27 mouse cellular contexts compared by ENCODE assay signal in the genomic region with DNA sequence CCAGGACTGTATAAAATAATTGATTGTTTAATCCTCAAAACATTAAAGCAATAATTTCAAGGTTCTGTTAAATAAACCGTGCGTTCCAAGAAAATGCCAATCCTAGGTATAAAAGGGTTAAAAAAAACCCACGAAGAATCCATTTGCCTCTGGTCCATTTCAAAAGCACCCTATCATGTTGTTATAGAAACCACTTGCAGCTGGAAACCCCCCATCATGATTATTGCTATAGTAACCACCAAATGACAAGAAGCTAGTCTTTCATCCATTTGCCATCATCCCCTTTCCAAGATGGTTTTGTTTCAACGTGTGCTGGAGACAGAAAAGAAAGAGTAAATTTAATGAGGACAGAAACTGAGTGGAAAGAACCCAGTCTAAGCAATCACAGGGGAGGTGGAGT. TPM values are rescaled to one million over a fixed set of nuclear protein-coding genes. Genes with fewer than 3 reads are reported as not detected.
"Had no signal": no experiment of that assay in that cellular context is flagged by ENCODE, and none has a peak within 500 bp of the region (broad histone marks: within the 10 kb centered on the region; RNA-seq: fewer than 3 reads in every experiment).

No protein-coding gene starts in this region.

- H3K4me3 ChIP-seq: gastrocnemius, adult 2 months; heart, embryonic 10.5 days; heart, embryonic 12.5 days; hindbrain, embryonic 10.5 days; hindbrain, embryonic 12.5 days; intestine, embryonic 15.5 days; kidney, embryonic 15.5 days; limb, embryonic 10.5 days; limb, embryonic 12.5 days had no signal

- H3K36me3 ChIP-seq: heart, embryonic 10.5 days; heart, embryonic 12.5 days; hindbrain, embryonic 10.5 days; hindbrain, embryonic 12.5 days; intestine, embryonic 15.5 days; kidney, embryonic 15.5 days; limb, embryonic 10.5 days; limb, embryonic 12.5 days had no signal

- H3K4me1 ChIP-seq: heart, embryonic 12.5 days; intestine, embryonic 15.5 days; kidney, embryonic 15.5 days had no signal

- H3K9me3 ChIP-seq: heart, embryonic 10.5 days; heart, embryonic 12.5 days; hindbrain, embryonic 10.5 days; hindbrain, embryonic 12.5 days; intestine, embryonic 15.5 days; kidney, embryonic 15.5 days; limb, embryonic 10.5 days; limb, embryonic 12.5 days had no signal

- H3K27me3 ChIP-seq: heart, embryonic 12.5 days; hindbrain, embryonic 12.5 days; intestine, embryonic 15.5 days; kidney, embryonic 15.5 days; limb, embryonic 12.5 days had no signal

- H3K9ac ChIP-seq: heart, embryonic 12.5 days; hindbrain, embryonic 12.5 days; hindbrain, embryonic 14.5 days; intestine, embryonic 15.5 days; kidney, embryonic 15.5 days; limb, embryonic 12.5 days had no signal

- H3K4me2 ChIP-seq: heart, embryonic 12.5 days; hindbrain, embryonic 12.5 days; hindbrain, embryonic 14.5 days; intestine, embryonic 15.5 days; kidney, embryonic 15.5 days; limb, embryonic 12.5 days had no signal

- H3K27ac ChIP-seq: gastrocnemius, adult 2 months; heart, embryonic 10.5 days; hindbrain, embryonic 10.5 days; hindbrain, embryonic 12.5 days; hindbrain, embryonic 14.5 days; intestine, embryonic 15.5 days; kidney, embryonic 15.5 days; kidney, postnatal 0 days; limb, embryonic 10.5 days; limb, embryonic 12.5 days had no signal

- ATAC-seq: hindbrain, embryonic 16.5 days; inflammation-experienced regulatory T-cells, adult 6 months; intestine, embryonic 15.5 days; intestine, postnatal 0 days had no signal

- DNase-seq: gastrocnemius, adult 2 months; gastrocnemius, postnatal 10 days; gastrocnemius, postnatal 25 days; heart, adult 18-20 months; heart, postnatal 10 days; heart, postnatal 4 days; kidney, adult 18-20 months; kidney, adult 8-10 months; kidney, postnatal 14 days; kidney, postnatal 36 days; layer of hippocampus, adult 9-11 months; layer of hippocampus, postnatal 36 days; liver had no signal

RNA-seq across cellular contexts. Expression of a gene that starts 28.3 kb away (rescaled TPM):
- polyA plus RNA-seq: inflammation-experienced regulatory T-cells, adult 6 months; large intestine, adult 2 months had no signal
